11 mouse cellular contexts compared by ENCODE assay signal in the genomic region with DNA sequence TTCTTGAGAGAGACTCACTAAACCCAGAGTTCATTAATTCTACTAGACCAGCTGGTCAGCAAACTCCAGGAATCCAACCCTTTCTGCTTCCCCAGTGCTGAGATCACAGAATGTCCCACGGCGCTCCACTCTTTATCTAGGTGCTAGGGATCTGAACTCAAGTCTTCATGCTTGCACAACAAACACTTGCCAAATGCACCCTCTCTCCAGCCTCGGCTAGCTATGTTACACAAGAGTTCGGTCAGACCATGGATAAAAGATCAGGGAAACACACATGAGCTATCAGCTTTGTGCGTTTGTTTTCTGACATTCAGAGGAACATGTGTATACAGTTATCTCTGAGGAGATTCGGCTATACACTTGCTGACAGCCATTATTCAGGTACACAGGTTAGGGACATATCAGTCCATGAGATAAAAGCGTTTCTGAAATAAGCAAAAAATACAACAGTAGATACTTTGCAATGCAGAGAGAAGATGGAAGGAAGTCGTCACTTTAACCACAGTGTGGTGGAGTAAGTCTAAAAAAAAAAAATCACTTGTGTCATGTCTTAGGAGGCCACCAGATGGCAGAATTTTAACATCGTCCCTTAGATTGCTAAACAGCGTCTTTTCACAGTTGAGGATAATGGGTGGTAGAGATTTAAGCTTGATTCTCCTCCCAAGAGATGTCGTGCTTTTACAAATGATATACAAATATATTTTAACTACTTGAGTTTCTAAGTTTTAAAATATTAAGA. TPM values are rescaled to one million over a fixed set of nuclear protein-coding genes. Genes with fewer than 3 reads are reported as not detected.
DNase-seq lines count a peak whose midpoint lies in the region; ATAC-seq and TF ChIP-seq lines count a peak whose summit lies in the region.
"Had no signal": no experiment of that assay in that cellular context is flagged by ENCODE, and none has a peak within 500 bp of the region (broad histone marks: within the 10 kb centered on the region; RNA-seq: fewer than 3 reads in every experiment).

No protein-coding gene starts in this region.

- no peaks in the 10 kb centered on the region for H3K4me1 ChIP-seq in liver, embryonic 14.5 days (replicated peaks; ENCODE audit: control insufficient read depth in 2 of 2, insufficient read depth in 2 of 2, low read length in 1 of 2)
- H3K4me1 ChIP-seq in liver, embryonic 11.5 days (replicated peaks; ENCODE audit: control insufficient read depth, insufficient read depth, low read length) = no peaks in the 10 kb centered on the region
- no peaks in the 10 kb centered on the region for H3K4me1 ChIP-seq in limb, embryonic 11.5 days (ENCODE audit: control insufficient read depth, insufficient read depth, low read length)
- H3K4me1 ChIP-seq: limb, embryonic 15.5 days; stomach, embryonic 15.5 days had no signal

- no peak overlapping the region for H3K4me3 ChIP-seq in gastrocnemius, adult 2 months
- H3K4me3 ChIP-seq in liver, embryonic 14.5 days (ENCODE audit: insufficient read depth in 1 of 2, low read depth in 2 of 2, low read length in 2 of 2) = no peak overlapping the region
- H3K4me3 ChIP-seq in liver, embryonic 11.5 days (ENCODE audit: low read depth, low read length) = no peak overlapping the region
- no peak overlapping the region for H3K4me3 ChIP-seq in limb, embryonic 11.5 days (ENCODE audit: low read depth, low read length)
- H3K4me3 ChIP-seq: limb, embryonic 15.5 days; stomach, embryonic 15.5 days had no signal

- no peak overlapping the region for H3K9ac ChIP-seq in liver, embryonic 14.5 days (replicated peaks)
- no peak overlapping the region for H3K9ac ChIP-seq in liver, embryonic 11.5 days (ENCODE audit: low read depth, low read length)
- H3K9ac ChIP-seq in limb, embryonic 11.5 days (ENCODE audit: low read length) = no peak overlapping the region
- H3K9ac ChIP-seq: limb, embryonic 15.5 days; stomach, embryonic 15.5 days had no signal

- no peak for ATAC-seq in liver, embryonic 14.5 days (ENCODE audit: insufficient read depth)
- no peak for ATAC-seq in liver, embryonic 11.5 days (replicated peaks; ENCODE audit: low FRiP score)
- peak; percentile 51; the same call in 1 of the 2 replicates for ATAC-seq in limb, embryonic 11.5 days (ENCODE audit: insufficient number of reproducible peaks, low FRiP score, low TSS enrichment, low read depth)
- ATAC-seq in monocyte, adult 5-6 weeks (replicated peaks; ENCODE audit: insufficient number of reproducible peaks, low FRiP score, low TSS enrichment, poor library complexity, severe bottlenecking) = no peak

- H3K27me3 ChIP-seq in liver, embryonic 14.5 days (ENCODE audit: control insufficient read depth, insufficient read depth, low read length) = no peaks in the 10 kb centered on the region
- H3K27me3 ChIP-seq in liver, embryonic 11.5 days (replicated peaks; ENCODE audit: control insufficient read depth, insufficient read depth, low read length) = no peaks in the 10 kb centered on the region
- H3K27me3 ChIP-seq in limb, embryonic 11.5 days (ENCODE audit: control insufficient read depth, insufficient read depth, low read length) = no peaks in the 10 kb centered on the region
- H3K27me3 ChIP-seq: limb, embryonic 15.5 days; stomach, embryonic 15.5 days had no signal

- TF ChIP-seq EP300 in liver, embryonic 14.5 days (IDR thresholded peaks at IDR 0.05; ENCODE audit: low read depth) = no peak

- H3K9me3 ChIP-seq in liver, embryonic 14.5 days (ENCODE audit: control insufficient read depth, low read length) = no peaks in the 10 kb centered on the region
- no peaks in the 10 kb centered on the region for H3K9me3 ChIP-seq in liver, embryonic 11.5 days (ENCODE audit: control insufficient read depth, low read length)
- H3K9me3 ChIP-seq in limb, embryonic 11.5 days (ENCODE audit: control insufficient read depth, low read length) = no peaks in the 10 kb centered on the region
- H3K9me3 ChIP-seq: limb, embryonic 15.5 days; stomach, embryonic 15.5 days had no signal

- H3K36me3 ChIP-seq in liver, embryonic 14.5 days (replicated peaks; ENCODE audit: control insufficient read depth, insufficient read depth, low read depth) = no peaks in the 10 kb centered on the region
- H3K36me3 ChIP-seq in liver, embryonic 11.5 days (ENCODE audit: control insufficient read depth, insufficient read depth, low read length) = no peaks in the 10 kb centered on the region
- H3K36me3 ChIP-seq in limb, embryonic 11.5 days (ENCODE audit: control insufficient read depth, insufficient read depth, low read length) = no peaks in the 10 kb centered on the region
- H3K36me3 ChIP-seq: G1E; limb, embryonic 15.5 days; stomach, embryonic 15.5 days had no signal

- WGBS in liver, embryonic 14.5 days (ENCODE audit: insufficient replicate concordance) = 41% methylated on average over 11 of the region's 11 CpGs
- WGBS in liver, embryonic 11.5 days = 51% methylated on average over 11 of the region's 11 CpGs
- WGBS in limb, embryonic 11.5 days = 67% methylated on average over 11 of the region's 11 CpGs

- TF ChIP-seq CTCF in gastrocnemius, adult 2 months (IDR thresholded peaks at IDR 0.05) = peak; percentile 56
- peak; percentile 34; the same call in 1 of the 2 replicates for TF ChIP-seq CTCF in liver, embryonic 14.5 days (IDR thresholded peaks at IDR 0.05; ENCODE audit: low read depth)
- TF ChIP-seq CTCF in brain, embryonic 14.5 days (IDR thresholded peaks at IDR 0.05; ENCODE audit: borderline replicate concordance, extremely low read depth, insufficient read depth, insufficient read length) = peak; percentile 39; the same call in 1 of the 2 replicates

- intact Hi-C loops in gastrocnemius, adult 2 months (cut with DNase I) = loop anchor here (5.0 kb wide), 1 partner anchor 191 kb away; no protein-coding TSS in a partner anchor
- intact Hi-C loops in gastrocnemius, postnatal 36 days (cut with DNase I) = loop anchor here (5.0 to 10.0 kb wide), 2 partner anchors 189 to 516 kb away; no protein-coding TSS in a partner anchor

- DNase-seq in gastrocnemius, adult 2 months = no peak
- no peak for DNase-seq in gastrocnemius, postnatal 36 days
- DNase-seq in liver, embryonic 14.5 days (ENCODE audit: low read depth in 3 of 3, low spot score in 3 of 3) = no peak
- DNase-seq in liver, embryonic 11.5 days (ENCODE audit: low spot score) = no peak
- DNase-seq in brain, embryonic 14.5 days (ENCODE audit: low read depth) = peak; percentile 84
- DNase-seq in limb, embryonic 11.5 days (ENCODE audit: low spot score) = no peak
- DNase-seq in spleen, adult 18-20 months = no peak

- no peak for TF ChIP-seq POLR2A in brain, embryonic 14.5 days (IDR thresholded peaks at IDR 0.05; ENCODE audit: borderline replicate concordance, extremely low read depth, insufficient read depth, insufficient read length, poor library complexity, severe bottlenecking)

- no peak overlapping the region for H3K4me2 ChIP-seq in liver, embryonic 14.5 days (ENCODE audit: low read depth)
- H3K4me2 ChIP-seq in liver, embryonic 11.5 days = no peak overlapping the region
- no peak overlapping the region for H3K4me2 ChIP-seq in limb, embryonic 11.5 days (ENCODE audit: low read depth, severe bottlenecking)
- H3K4me2 ChIP-seq: limb, embryonic 15.5 days; stomach, embryonic 15.5 days had no signal

- H3K27ac ChIP-seq in gastrocnemius, adult 2 months = no peak overlapping the region
- H3K27ac ChIP-seq in liver, embryonic 14.5 days = no peak overlapping the region
- no peak overlapping the region for H3K27ac ChIP-seq in liver, embryonic 11.5 days (ENCODE audit: low read depth, low read length)
- H3K27ac ChIP-seq in limb, embryonic 11.5 days (replicated peaks; ENCODE audit: low read depth, low read length) = no peak overlapping the region
- H3K27ac ChIP-seq: limb, embryonic 15.5 days; stomach, embryonic 15.5 days had no signal

RNA-seq across cellular contexts. Expression of gene Rerg, which starts 35.5 kb away (rescaled TPM):
- 1 to 10 TPM; 1.4 to 1.7 TPM for total RNA-seq in gastrocnemius, adult 2 months (2021)
- total RNA-seq in gastrocnemius, postnatal 36 days (2021) = 1 to 10 TPM; 1.1 to 1.6 TPM
- 1.0 and 1.2 TPM in 2 replicates for polyA plus RNA-seq in liver, embryonic 14.5 days (2012; rRNA removed)
- 1.9 and 2.3 TPM in 2 replicates for polyA plus RNA-seq in liver, embryonic 14.5 days (2014; fragmentation: Nextera tagmentation; extraction: Ambion mirVana)
- polyA plus RNA-seq in liver, embryonic 11.5 days (2014; fragmentation: Nextera tagmentation; extraction: Ambion mirVana) = 3.4 and 3.5 TPM in 2 replicates
- 3.7 and 4.3 TPM in 2 replicates for polyA plus RNA-seq in brain, embryonic 14.5 days (2012; rRNA removed)
- 0.85 and 1.3 TPM in 2 replicates for polyA plus RNA-seq in limb, embryonic 11.5 days (2014; fragmentation: Nextera tagmentation; extraction: Ambion mirVana)
- not detected in 3 replicates for total RNA-seq in monocyte, adult 5-6 weeks (2017)
- polyA plus RNA-seq: G1E had no signal

RNA-seq across cellular contexts. Expression of gene Ptpro, which starts 46.3 kb away (rescaled TPM):
- under 1 TPM; 0.26 to 0.73 TPM for total RNA-seq in gastrocnemius, adult 2 months (2021)
- under 1 TPM; 0.20 to 0.67 TPM for total RNA-seq in gastrocnemius, postnatal 36 days (2021)
- polyA plus RNA-seq in liver, embryonic 14.5 days (2012; rRNA removed) = 0.28 and 0.40 TPM in 2 replicates
- 0.55 and 0.68 TPM in 2 replicates for polyA plus RNA-seq in liver, embryonic 14.5 days (2014; fragmentation: Nextera tagmentation; extraction: Ambion mirVana)
- 0.73 and 1.1 TPM in 2 replicates for polyA plus RNA-seq in liver, embryonic 11.5 days (2014; fragmentation: Nextera tagmentation; extraction: Ambion mirVana)
- polyA plus RNA-seq in brain, embryonic 14.5 days (2012; rRNA removed) = 45.9 and 60.3 TPM in 2 replicates
- 0.23 and 0.45 TPM in 2 replicates for polyA plus RNA-seq in limb, embryonic 11.5 days (2014; fragmentation: Nextera tagmentation; extraction: Ambion mirVana)
- 81.9 to 157 TPM (median 138 TPM) in 3 replicates for total RNA-seq in monocyte, adult 5-6 weeks (2017)
- polyA plus RNA-seq: G1E had no signal

Comparison
In these comparisons a context has a peak if more than half of its experiments do, and no peak if none do; other contexts are left out.
1. RNA of gene Ptpro, which starts 46.3 kb away (polyA plus RNA-seq): 45.9 to 60.3 TPM in brain, embryonic 14.5 days; 0.73 to 1.1 TPM in liver, embryonic 11.5 days, 0.28 to 0.68 TPM in liver, embryonic 14.5 days and 0.23 to 0.45 TPM in limb, embryonic 11.5 days; every median in the first group is over 10 times any median in the second.
2. Peak in every context shown above with its lines, with median percentiles within 50 percentile points of each other: CTCF ChIP-seq.